Mouse (Mus musculus) megakaryocyte, embryonic 14.5 days (primary cell): ENCODE measurements at regions not wholly inside any gene's neighbourhood (a gene's known extent, or its start where the extent isn't known, plus 50 kb on each side); places are given as distances from the start of the nearest gene placed in this dataset.

ENCODE experiments used
- FLI1 ChIP-seq: IDR thresholded peaks from 2 replicates; pipeline ENCODE4 v1.6.1; 2012; ENCODE audit warnings: low read length, inconsistent platforms, mixed read lengths
- GATA1 ChIP-seq: IDR thresholded peaks from 3 replicates; pipeline ENCODE4 v1.6.1; 2012; ENCODE audit warnings: mixed read lengths, low read length, inconsistent platforms, borderline replicate concordance

- TF ChIP-seq GATA1 (no peak), FLI1 (no peak)
Observed at GRCm38 (mm10) chr16:49337948-49338347, 280.7 kb downstream of the Myh15 start.
